Mouse (Mus musculus): ENCODE measurements around the gene Papss2. TPM values are rescaled to one million over a fixed set of nuclear protein-coding genes. Genes with fewer than 3 reads are reported as not detected.

The Papss2 gene
- polyA plus RNA-seq, 1 experiment, result 168 TPM

DNA sequence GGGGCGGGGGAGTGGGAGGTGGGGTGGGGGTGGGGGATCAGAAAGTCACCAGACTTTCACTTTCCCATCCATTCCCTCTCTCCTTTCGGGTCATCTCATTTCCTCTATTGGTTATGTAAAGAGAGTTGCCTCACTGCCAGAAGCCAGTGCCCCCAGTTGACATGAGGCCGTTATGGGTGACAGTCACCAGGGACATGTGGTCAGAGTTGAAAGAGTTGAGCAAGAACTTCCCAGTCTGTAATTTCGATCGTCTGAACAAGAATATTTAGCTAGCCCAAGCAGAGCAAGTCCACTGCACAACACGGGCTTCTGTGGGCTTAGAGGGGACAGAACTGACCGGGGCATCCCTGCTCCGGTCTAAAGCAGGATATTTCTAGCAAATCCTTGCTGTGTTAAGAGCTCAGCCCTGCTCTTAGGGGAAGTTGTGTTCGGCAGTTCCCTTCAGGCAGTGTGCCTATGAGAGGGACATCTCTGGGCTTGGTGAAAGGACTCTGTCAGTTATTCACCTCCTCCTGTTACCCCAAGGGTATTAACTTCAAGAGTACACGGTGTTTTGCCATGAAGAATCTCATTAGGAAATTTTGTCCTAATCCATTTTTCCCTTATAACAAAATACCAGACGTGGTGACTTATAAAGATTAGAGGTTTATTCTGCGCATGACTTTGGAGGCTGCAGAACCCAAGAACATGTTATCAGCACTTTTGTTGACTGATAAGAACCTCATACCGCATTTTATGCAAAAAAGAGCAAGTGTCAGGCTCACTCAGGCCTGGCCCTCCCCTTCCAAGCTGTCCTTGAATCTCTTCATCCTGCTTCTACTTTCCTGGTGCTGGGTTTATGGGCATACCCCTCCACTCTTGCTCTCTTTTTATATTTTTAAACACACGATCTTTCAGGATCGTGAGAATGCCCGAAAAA lies 42.0 kb downstream of the Papss2 start:
- TF ChIP-seq POLR2A (IDR thresholded peaks at IDR 0.05; ENCODE audit: low read depth, low read length) (no peak), CTCF (conservative IDR thresholded peaks at IDR 0.05; ENCODE audit: insufficient read depth, insufficient read length, low read depth, low read length) (no peak)
- Histone ChIP-seq H3K4me1 (ENCODE audit: control insufficient read depth, insufficient read depth, low read length) (no peaks in the 10 kb centered on the region), H3K27ac (ENCODE audit: insufficient read depth, low read depth, low read length) (no peak overlapping the region), H3K27me3 (replicated peaks; ENCODE audit: control insufficient read depth, insufficient read depth, low read length) (no peaks in the 10 kb centered on the region), H3K4me3 (ENCODE audit: insufficient read depth, low read depth, low read length) (no peak overlapping the region), H3K36me3 (ENCODE audit: control insufficient read depth, insufficient read depth, low read length) (peaks cover 10% of the 10 kb centered on the region)
- peak; percentile 60 for DNase-seq
- 64% methylated on average over 16 of the region's 16 CpGs for WGBS

DNA sequence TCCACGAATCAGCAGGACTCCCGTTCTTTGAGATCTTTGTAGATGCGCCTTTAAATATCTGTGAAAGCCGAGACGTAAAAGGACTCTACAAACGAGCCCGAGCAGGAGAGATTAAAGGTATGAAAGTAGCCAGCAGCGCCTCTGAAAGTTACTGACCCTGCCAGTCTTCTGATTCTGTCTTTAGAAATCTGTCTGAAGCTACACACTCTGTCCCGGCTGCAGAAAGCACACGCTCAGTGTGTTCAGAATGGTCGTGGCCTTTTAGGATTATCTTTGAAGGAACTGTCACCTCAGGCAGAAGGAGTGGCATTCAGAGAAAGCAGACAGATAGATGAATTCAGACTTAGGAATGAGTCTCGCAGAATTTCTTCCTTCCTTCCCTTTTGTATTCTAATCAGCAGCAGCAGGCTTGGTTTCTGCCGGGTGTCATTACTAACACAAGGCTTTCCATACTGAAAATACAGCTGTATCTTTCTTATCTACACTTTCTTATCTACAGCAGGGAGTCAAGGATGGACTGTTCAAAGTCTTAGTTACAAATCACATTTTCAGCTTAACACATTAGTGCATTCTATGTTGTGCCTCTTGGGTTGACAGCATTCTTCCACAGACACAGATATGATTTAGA lies 42.8 kb downstream of the Papss2 start:
- DNase-seq, result no peak
- TF ChIP-seq CTCF (conservative IDR thresholded peaks at IDR 0.05; ENCODE audit: insufficient read depth, insufficient read length, low read depth, low read length) (no peak), POLR2A (IDR thresholded peaks at IDR 0.05; ENCODE audit: low read depth, low read length) (no peak)
- WGBS, result 73% methylated on average over 13 of the region's 13 CpGs
- H3K4me1 ChIP-seq (ENCODE audit: control insufficient read depth, insufficient read depth, low read length), result no peaks in the 10 kb centered on the region
- no peak overlapping the region for H3K4me3 ChIP-seq (ENCODE audit: insufficient read depth, low read depth, low read length)
- no peaks in the 10 kb centered on the region for H3K27me3 ChIP-seq (replicated peaks; ENCODE audit: control insufficient read depth, insufficient read depth, low read length)
- H3K36me3 ChIP-seq (ENCODE audit: control insufficient read depth, insufficient read depth, low read length), result peaks cover 11% of the 10 kb centered on the region
- no peak overlapping the region for H3K27ac ChIP-seq (ENCODE audit: insufficient read depth, low read depth, low read length)

DNA sequence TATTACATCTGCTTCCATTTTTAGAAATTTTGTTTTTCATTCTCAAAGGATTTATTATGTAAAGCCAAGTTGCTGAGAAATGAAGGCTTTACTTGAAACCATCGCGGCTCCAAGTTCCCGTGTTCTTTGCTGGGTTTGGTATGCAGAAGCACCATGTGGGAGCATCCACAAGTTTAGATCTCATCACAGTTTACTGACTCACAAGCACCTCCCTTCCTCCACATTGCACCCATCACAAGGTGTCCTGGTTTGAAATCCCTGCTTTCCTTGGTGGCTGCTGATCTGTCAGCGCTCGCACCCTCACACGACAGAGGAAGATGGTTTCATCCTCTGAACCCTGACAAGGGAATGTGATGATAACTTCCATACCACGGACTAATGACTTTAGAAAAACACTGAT lies 45.9 kb downstream of the Papss2 start:
- Histone ChIP-seq H3K27me3 (replicated peaks; ENCODE audit: control insufficient read depth, insufficient read depth, low read length) (no peaks in the 10 kb centered on the region), H3K27ac (ENCODE audit: insufficient read depth, low read depth, low read length) (no peak overlapping the region), H3K4me3 (ENCODE audit: insufficient read depth, low read depth, low read length) (no peak overlapping the region), H3K36me3 (ENCODE audit: control insufficient read depth, insufficient read depth, low read length) (peaks cover 12% of the 10 kb centered on the region), H3K4me1 (ENCODE audit: control insufficient read depth, insufficient read depth, low read length) (no peaks in the 10 kb centered on the region)
- TF ChIP-seq POLR2A (IDR thresholded peaks at IDR 0.05; ENCODE audit: low read depth, low read length) (no peak), CTCF (conservative IDR thresholded peaks at IDR 0.05; ENCODE audit: insufficient read depth, insufficient read length, low read depth, low read length) (no peak)
- DNase-seq, result no peak
- 90% methylated on average over 7 of the region's 7 CpGs for WGBS

DNA sequence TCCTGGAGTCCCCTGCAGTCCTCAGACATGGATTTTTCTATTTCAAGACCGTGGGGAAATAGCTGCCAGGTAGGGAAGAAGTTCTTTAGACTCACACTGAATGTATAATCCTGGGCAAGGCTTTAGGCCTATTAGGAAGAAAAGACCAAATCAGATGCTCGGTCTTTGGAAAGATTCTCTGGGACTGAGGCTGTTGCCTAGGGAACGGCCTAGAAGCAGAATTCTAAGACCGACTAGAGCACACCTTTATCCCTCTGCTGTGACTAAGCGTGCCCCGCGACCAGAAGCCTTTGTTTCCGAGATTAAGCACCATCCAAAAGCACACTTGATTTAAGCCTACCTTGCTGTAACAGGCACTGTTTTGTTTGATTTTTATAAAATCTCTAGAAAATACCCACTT lies 46.4 kb downstream of the Papss2 start:
- Histone ChIP-seq H3K4me3 (ENCODE audit: insufficient read depth, low read depth, low read length) (no peak overlapping the region), H3K36me3 (ENCODE audit: control insufficient read depth, insufficient read depth, low read length) (peaks cover 12% of the 10 kb centered on the region), H3K27ac (ENCODE audit: insufficient read depth, low read depth, low read length) (no peak overlapping the region), H3K4me1 (ENCODE audit: control insufficient read depth, insufficient read depth, low read length) (no peaks in the 10 kb centered on the region), H3K27me3 (replicated peaks; ENCODE audit: control insufficient read depth, insufficient read depth, low read length) (no peaks in the 10 kb centered on the region)
- DNase-seq, result no peak
- 92% methylated on average over 8 of the region's 8 CpGs for WGBS
- TF ChIP-seq CTCF (conservative IDR thresholded peaks at IDR 0.05; ENCODE audit: insufficient read depth, insufficient read length, low read depth, low read length) (no peak), POLR2A (IDR thresholded peaks at IDR 0.05; ENCODE audit: low read depth, low read length) (no peak)

DNA sequence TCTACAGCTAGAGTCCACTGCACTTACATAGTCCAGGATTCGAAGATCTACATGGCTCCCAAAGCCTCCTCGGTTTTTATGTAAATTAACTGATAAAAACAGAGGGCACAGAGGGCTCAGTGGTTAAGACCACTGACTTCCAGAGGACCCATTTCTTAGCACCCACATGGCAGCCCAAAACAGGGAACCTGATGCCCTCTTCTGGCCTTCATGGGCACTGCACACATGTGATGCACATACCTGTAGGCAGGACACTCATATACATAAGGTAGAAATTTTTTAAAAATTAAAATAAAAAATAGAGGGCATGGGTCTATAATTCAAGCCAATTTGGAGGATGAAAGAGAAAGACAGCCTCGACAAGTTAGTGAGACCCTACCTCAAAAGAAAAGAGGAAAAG lies 48.1 kb downstream of the Papss2 start:
- Histone ChIP-seq H3K27ac (ENCODE audit: insufficient read depth, low read depth, low read length) (no peak overlapping the region), H3K4me1 (ENCODE audit: control insufficient read depth, insufficient read depth, low read length) (no peaks in the 10 kb centered on the region), H3K36me3 (ENCODE audit: control insufficient read depth, insufficient read depth, low read length) (peaks cover 12% of the 10 kb centered on the region), H3K27me3 (replicated peaks; ENCODE audit: control insufficient read depth, insufficient read depth, low read length) (no peaks in the 10 kb centered on the region), H3K4me3 (ENCODE audit: insufficient read depth, low read depth, low read length) (no peak overlapping the region)
- 96% methylated on average over 3 of the region's 3 CpGs for WGBS
- DNase-seq, result no peak
- TF ChIP-seq CTCF (conservative IDR thresholded peaks at IDR 0.05; ENCODE audit: insufficient read depth, insufficient read length, low read depth, low read length), result 0 out of 2 replicates have a peak, but pooled peaks have one; percentile 19
- TF ChIP-seq POLR2A (IDR thresholded peaks at IDR 0.05; ENCODE audit: low read depth, low read length), result no peak

DNA sequence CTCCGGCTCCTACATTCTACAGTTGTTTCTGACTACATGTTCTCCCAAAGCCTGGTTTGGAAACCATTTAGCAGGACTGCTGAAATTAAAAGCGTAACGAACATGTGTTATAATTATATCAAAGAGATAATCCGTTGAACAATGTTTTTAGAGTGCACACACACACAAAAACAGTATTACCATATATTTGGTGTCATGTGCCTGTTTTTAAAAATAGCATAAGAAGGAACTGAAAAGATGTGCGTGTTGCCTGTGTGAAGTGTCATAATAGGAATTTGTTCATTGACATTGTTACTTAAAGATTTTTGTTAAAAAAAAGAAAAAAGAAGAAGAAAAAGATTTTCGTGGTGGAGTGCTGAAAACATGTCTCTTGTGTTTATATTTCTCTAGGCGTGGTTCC lies 50.3 kb downstream of the Papss2 start:
- H3K27me3 ChIP-seq (replicated peaks; ENCODE audit: control insufficient read depth, insufficient read depth, low read length), result no peaks in the 10 kb centered on the region
- no peak for DNase-seq
- no peak overlapping the region for H3K27ac ChIP-seq (ENCODE audit: insufficient read depth, low read depth, low read length)
- 81% methylated on average over 7 of the region's 7 CpGs for WGBS
- H3K4me1 ChIP-seq (ENCODE audit: control insufficient read depth, insufficient read depth, low read length), result no peaks in the 10 kb centered on the region
- no peak for TF ChIP-seq CTCF (conservative IDR thresholded peaks at IDR 0.05; ENCODE audit: insufficient read depth, insufficient read length, low read depth, low read length)
- TF ChIP-seq POLR2A (IDR thresholded peaks at IDR 0.05; ENCODE audit: low read depth, low read length), result no peak
- peaks cover 12% of the 10 kb centered on the region for H3K36me3 ChIP-seq (ENCODE audit: control insufficient read depth, insufficient read depth, low read length)
- no peak overlapping the region for H3K4me3 ChIP-seq (ENCODE audit: insufficient read depth, low read depth, low read length)

DNA sequence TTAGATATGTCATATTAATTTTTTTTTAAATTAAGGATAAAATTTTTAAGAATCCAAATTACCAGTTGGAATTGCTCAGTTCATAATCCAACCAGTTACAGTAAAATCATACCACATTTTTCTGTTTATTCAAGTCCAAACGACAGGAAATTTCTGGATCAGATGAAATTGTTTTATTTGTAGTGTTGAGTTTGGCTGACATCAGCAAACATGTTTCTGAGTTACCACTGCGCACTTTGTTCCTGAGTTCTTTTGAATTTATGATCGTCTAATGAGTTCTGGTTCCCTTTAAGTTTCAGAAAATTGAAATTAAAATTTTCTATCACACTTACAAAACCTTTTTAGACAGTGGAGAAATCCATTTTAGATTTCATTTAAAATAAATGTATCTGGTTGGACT lies 50.8 kb downstream of the Papss2 start:
- peaks cover 9% of the 10 kb centered on the region for H3K36me3 ChIP-seq (ENCODE audit: control insufficient read depth, insufficient read depth, low read length)
- no peak for DNase-seq
- no peak overlapping the region for H3K27ac ChIP-seq (ENCODE audit: insufficient read depth, low read depth, low read length)
- no peak overlapping the region for H3K4me3 ChIP-seq (ENCODE audit: insufficient read depth, low read depth, low read length)
- WGBS, result 80% methylated on average over 3 of the region's 3 CpGs
- no peaks in the 10 kb centered on the region for H3K27me3 ChIP-seq (replicated peaks; ENCODE audit: control insufficient read depth, insufficient read depth, low read length)
- no peaks in the 10 kb centered on the region for H3K4me1 ChIP-seq (ENCODE audit: control insufficient read depth, insufficient read depth, low read length)
- no peak for TF ChIP-seq CTCF (conservative IDR thresholded peaks at IDR 0.05; ENCODE audit: insufficient read depth, insufficient read length, low read depth, low read length)
- no peak for TF ChIP-seq POLR2A (IDR thresholded peaks at IDR 0.05; ENCODE audit: low read depth, low read length)
